Mouse (Mus musculus) T-cell, adult 2 months (primary cell): ENCODE data around the gene Sytl4.

Experiments used
- DNase-seq: peaks from one replicate; pipeline ENCODE4 v3.0.0; 2022; ENCODE audit warnings: low spot score

Gene Sytl4

DNA sequence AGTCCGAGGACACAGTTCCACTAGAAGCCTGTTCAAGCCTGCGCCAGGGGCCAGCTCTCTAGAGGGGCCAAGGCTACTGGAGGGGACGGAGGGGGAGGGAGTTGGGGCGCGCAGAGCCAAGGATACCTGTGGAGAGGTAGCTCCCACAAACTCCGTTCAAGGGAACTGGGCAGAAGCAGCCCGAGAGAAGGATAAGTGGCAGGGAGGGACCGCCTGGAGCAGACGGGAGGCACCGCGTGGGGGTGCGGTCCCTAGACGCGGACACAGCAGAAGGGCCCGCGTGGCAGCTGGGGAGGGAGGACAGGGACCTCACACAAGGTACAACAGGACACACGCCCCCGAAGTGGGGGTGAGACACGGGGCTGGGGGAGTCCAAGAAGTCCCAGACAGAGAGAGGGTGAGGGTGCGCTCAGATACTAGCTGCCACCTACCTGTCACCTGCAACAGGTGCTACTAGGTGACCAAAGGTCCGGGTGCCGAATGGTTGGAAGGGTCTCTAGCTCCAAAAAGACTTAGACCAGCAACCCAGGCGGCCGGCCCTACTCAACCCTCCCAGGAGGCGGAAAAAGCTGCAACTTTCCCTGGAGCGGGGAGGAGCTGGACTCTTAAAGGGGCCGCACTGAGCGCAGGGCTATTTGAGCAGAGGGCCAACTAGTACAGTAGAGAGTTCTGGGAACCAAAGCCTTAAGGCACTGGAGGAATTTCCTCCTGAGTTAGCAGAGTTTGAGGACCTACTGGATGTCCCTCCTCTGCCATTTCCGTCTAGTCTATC, at the start of gene Sytl4:
Gene Sytl4 (minus strand): TSS at position 582 of the 772 bp plus-strand sequence.
- no peak for DNase-seq

DNA sequence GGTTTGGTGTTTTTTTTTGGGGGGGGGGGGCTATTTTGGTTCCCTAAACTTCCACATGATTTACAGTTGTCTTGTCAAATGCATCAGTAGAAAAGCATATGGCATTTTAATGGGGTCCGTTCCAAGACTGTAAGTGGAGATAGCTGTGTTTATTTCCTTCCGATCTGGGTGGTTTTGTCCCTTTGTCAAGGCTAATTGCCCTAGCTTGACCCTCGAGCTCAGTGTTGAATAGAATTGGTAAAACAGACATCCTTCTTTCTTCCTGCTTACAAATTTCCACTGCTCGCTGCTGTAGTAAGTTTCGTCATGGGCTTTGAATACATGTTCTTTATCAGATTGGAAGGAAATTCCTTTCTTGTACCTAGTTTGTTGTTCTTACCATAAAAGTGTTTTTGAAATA, 39.1 kb upstream of the Sytl4 start:
- DNase-seq = no peak

DNA sequence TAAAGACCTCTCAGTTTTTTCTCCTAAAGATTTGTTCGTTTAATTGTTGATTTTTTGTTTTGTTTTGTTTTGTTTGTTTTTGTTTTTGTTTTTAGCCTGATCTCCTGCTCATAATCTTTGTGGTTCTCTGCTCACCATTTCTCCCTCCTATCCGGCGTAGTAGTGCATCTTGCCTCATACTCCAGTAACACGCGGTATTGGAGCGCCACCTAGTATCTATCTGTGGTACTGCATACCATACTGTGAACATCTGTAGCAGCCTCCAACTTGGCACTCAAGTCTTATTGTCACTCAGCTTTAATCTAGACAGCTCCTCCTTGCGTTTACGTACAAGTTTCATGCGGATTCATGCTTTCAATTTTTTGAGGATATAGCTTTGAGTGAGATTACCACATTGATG, 37.4 kb upstream of the Sytl4 start:
- peak; percentile 27 for DNase-seq

- DNase-seq = no peak
Measured at GRCm38 (mm10) chrX:133995866-133996265, 14.3 kb upstream of the Sytl4 start.

- no peak for DNase-seq
Measured at GRCm38 (mm10) chrX:133964615-133965014, 17.0 kb downstream of the Sytl4 start.

- DNase-seq = no peak
Measured at GRCm38 (mm10) chrX:133960617-133961016, 21.0 kb downstream of the Sytl4 start.

DNA sequence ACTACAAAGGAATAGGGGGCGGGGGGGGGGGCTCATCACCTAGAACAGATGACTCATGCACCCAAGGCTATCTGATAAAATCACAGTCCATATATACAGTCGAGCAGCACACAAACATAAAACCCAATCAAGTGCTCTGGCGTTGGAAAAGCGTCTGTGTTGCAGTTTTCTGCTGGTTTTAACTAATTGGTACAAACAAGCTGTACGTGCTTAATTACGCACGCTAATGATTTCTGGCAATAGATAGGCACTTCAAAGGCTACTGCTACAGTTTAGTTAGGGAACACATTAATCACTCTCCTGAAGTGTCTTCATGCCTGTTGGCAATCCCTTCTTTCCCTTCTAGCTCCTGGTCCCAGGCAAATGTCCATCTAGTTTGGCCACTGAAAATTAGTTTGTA, 27.0 kb downstream of the Sytl4 start:
- no peak for DNase-seq

GRCm38 (mm10) chrX:133947427-133947826, 34.2 kb downstream of the Sytl4 start:
- DNase-seq = peak; percentile 24

DNA sequence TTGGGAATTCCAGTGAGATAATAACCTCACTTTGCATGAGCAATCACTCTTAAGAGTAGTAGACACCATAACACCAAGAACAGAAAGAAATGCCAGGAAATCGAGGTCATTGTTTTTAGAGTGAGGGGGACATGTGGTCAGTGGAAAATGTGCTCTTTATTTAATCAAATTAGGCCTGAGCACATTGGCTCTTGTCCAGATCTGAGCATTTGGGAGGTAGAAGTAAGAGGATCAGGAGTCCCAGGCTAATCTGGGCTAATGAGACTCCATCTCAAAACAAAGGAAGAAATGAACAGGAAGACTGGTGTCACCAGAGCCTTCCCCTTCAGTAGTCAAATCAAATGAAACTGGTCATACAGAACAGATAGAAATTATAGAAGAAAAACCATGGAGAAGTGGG, 42.1 kb downstream of the Sytl4 start:
- no peak for DNase-seq

- DNase-seq = no peak
Measured at GRCm38 (mm10) chrX:133936605-133937225, 44.9 kb downstream of the Sytl4 start.

GRCm38 (mm10) chrX:133931302-133932013, 50.2 kb downstream of the Sytl4 start:
- DNase-seq = peak; percentile 3

DNA sequence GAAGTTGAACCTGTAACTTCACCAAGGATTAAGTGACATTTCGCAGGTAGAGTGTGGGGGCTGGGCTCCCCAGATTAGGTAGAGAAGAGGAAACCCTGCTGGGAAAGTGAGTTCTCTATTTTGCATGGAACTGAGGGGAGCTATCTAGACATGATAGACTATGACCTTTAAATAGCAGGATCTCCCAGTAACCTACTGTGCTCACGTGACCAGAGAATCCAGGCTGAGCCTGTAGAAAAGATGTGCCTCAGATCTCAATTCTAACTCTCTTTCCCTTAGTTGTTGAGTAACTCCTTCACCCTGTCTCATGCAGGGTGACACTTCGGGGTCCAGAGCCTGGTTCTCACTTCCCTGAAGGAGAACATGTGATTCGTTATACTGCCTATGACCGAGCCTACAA, 54.9 kb downstream of the Sytl4 start:
- no peak for DNase-seq

- no peak for DNase-seq
Measured at GRCm38 (mm10) chrX:133921187-133921586, 60.4 kb downstream of the Sytl4 start.

DNA sequence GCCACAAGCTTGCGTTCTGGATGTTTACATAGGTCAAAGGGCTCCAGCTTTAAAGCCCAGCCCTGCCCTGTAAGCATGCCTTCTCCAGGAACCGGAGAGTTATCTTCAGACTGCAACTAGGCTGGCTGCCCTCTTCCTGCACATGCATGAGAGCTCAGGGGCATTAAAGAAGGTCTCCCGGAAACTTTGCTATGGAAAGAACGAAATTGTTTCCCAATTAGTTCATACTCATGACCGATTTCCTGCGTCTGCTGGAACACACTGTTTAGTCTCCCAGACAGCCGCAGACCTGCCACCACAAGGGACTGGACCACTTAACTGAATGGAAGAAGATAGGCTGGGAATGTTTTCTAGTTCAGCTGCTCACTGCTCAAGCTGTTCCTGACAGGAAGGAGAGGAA, 67.4 kb downstream of the Sytl4 start:
- no peak for DNase-seq

- no peak for DNase-seq
Measured at GRCm38 (mm10) chrX:133913006-133913405, 68.6 kb downstream of the Sytl4 start.

GRCm38 (mm10) chrX:133911397-133912103, 70.1 kb downstream of the Sytl4 start:
- no peak for DNase-seq

GRCm38 (mm10) chrX:133908261-133908660, 73.4 kb downstream of the Sytl4 start, which contains the start of gene Srpx2:
Srpx2 (plus strand) TSS chrX:133908426.
- DNase-seq = no peak

DNA sequence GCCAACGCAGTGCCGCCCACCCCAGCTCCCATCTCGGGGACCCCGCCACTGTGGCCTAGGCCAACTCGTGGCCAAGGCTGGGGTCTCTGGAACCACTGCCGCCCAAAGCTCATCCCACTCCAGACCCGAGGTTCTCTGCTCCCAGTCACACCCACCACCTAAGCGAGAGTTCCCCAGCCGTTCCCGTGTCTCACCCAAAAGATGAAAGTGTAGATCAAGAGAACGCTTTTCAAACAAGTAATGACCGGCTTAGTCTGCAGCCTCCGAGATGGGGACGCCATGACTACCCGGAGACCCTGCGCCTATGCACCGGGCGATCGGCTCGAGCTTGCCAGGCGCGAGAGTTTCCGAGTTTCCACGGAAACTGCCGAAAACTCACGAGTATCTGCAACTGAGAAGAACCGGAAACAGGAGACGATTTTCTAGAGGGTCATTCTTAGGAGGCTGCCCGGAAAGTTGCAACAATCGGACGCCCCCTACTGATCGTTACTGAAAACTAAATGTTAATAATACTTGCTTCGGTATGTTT, 83.5 kb downstream of the Sytl4 start, which contains the start of gene Tspan6:
Gene Tspan6 (minus strand): TSS at position 416 of the 529 bp plus-strand sequence.
- peak; percentile 68 for DNase-seq

- no peak for DNase-seq
Measured at GRCm38 (mm10) chrX:133888111-133888510, 93.5 kb downstream of the Sytl4 start.

GRCm38 (mm10) chrX:133887308-133887707, 94.3 kb downstream of the Sytl4 start:
- peak; percentile 1 for DNase-seq
